Comparison of ENCODE assay signal across 1 mouse cellular context in the genomic region with DNA sequence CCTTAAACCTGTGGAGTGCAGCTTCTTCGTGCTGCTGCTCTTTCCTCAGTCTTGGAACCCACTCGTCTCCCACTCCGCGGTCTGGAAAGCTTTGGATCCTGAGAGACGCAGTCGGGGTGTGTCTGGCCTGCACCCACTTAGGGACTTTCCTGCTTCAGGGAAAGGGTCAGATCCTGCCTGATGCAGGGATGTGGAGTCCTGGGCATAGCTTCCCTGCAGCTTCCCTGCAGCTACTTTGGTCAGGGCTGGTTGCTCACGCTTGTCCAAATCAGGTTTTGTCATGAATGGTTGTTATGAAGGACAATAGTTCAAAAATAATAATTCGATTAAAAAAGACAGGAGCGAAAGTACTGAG.
TF ChIP-seq lines count a peak whose summit lies in the region.

No protein-coding gene starts in this region.

TF ChIP-seq in CH12.LX, 34 proteins besides CTCF, POLR2A, EP300 and RAD21:
- no peak for TF ChIP-seq MXI1 (IDR thresholded peaks at IDR 0.05; ENCODE audit: low read depth, low read length)
- TF ChIP-seq MAZ (IDR thresholded peaks at IDR 0.05; ENCODE audit: low read depth, low read length) = no peak
- TF ChIP-seq MEF2A (IDR thresholded peaks at IDR 0.05; ENCODE audit: borderline replicate concordance, low read depth, low read length) = no peak
- no peak for TF ChIP-seq HCFC1 (IDR thresholded peaks at IDR 0.05; ENCODE audit: low read depth, low read length)
- no peak for TF ChIP-seq ETS1 (conservative IDR thresholded peaks at IDR 0.05; ENCODE audit: low read depth, low read length)
- no peak for TF ChIP-seq NELFE (IDR thresholded peaks at IDR 0.05; ENCODE audit: low read depth, low read length)
- TF ChIP-seq IRF4 (IDR thresholded peaks at IDR 0.05; ENCODE audit: low read depth, low read length) = no peak
- no peak for TF ChIP-seq USF2 (conservative IDR thresholded peaks at IDR 0.05; ENCODE audit: low read depth, low read length)
- TF ChIP-seq ZNF384 (IDR thresholded peaks at IDR 0.05; ENCODE audit: low read depth, low read length) = no peak; the same call in 1 of the 2 replicates
- no peak for TF ChIP-seq ELF1 (IDR thresholded peaks at IDR 0.05; ENCODE audit: low read depth, low read length)
- no peak for TF ChIP-seq ZMIZ1 (IDR thresholded peaks at IDR 0.05; ENCODE audit: low read depth, low read length)
